Mouse (Mus musculus) G1E (cell line): Measurements from ENCODE around the gene Zscan10. TPM values are rescaled to one million over a fixed set of nuclear protein-coding genes. Genes with fewer than 3 reads are reported as not detected.
"Not testable (repeated sequence)": the region's sequence is repeated elsewhere in the genome, so short reads cannot be mapped to it uniquely, and the experiment has no call there.

Experiments
- ATAC-seq: 2 replicates; pipeline ENCODE4 v1.8.0; 2016; ENCODE audit warnings: mild to moderate bottlenecking; ENCODE audit not compliant: insufficient number of reproducible peaks, poor library complexity, low FRiP score, severe bottlenecking; ENCODE audit errors: extremely low read depth
- DNase-seq: peaks from one replicate; pipeline ENCODE4 v3.0.0; 2012; ENCODE audit warnings: low spot score
- H3K27me3 ChIP-seq: 2 replicates; pipeline ENCODE4 v1.6.1; 2012; ENCODE audit warnings: mild to moderate bottlenecking, low read length, inconsistent platforms; ENCODE audit not compliant: insufficient read depth
- H3K36me3 ChIP-seq: replicated peaks from 2 replicates; pipeline ENCODE3; 2012; ENCODE audit warnings: mild to moderate bottlenecking, inconsistent platforms
- H3K4me1 ChIP-seq: 2 replicates; pipeline ENCODE4 v1.6.1; 2012; ENCODE audit warnings: low read depth, low read length, inconsistent platforms, mixed read lengths; ENCODE audit not compliant: insufficient read depth
- H3K4me3 ChIP-seq: 2 replicates; pipeline ENCODE4 v1.5.1; 2012; ENCODE audit warnings: low read depth, mild to moderate bottlenecking, inconsistent platforms, low read length, moderate library complexity, mixed read lengths
- H3K9me3 ChIP-seq: replicated peaks from 2 replicates; pipeline ENCODE4 v1.6.1; 2012; ENCODE audit warnings: inconsistent platforms
- CTCF ChIP-seq: IDR thresholded peaks from 2 replicates; pipeline ENCODE4 v1.5.1; 2012; ENCODE audit warnings: low read depth, low read length, inconsistent platforms, mixed read lengths
- GATA1 ChIP-seq: IDR thresholded peaks from 2 replicates; pipeline ENCODE4 v1.6.1; 2012; ENCODE audit warnings: borderline replicate concordance, low read length, inconsistent platforms, mixed read lengths
- GATA2 ChIP-seq: IDR thresholded peaks from 2 replicates; pipeline ENCODE4 v1.6.1; 2012; ENCODE audit warnings: low read depth, low read length, inconsistent platforms, borderline replicate concordance
- POLR2AphosphoS5 ChIP-seq: IDR thresholded peaks from 2 replicates; pipeline ENCODE4 v1.6.1; 2012; ENCODE audit warnings: low read depth, low read length, inconsistent platforms; ENCODE audit not compliant: insufficient replicate concordance
- TAL1 ChIP-seq: conservative IDR thresholded peaks from 2 replicates; pipeline ENCODE4 v1.6.1; 2012; ENCODE audit warnings: low read depth, low read length, inconsistent platforms, mixed read lengths
- polyA plus RNA-seq: library from polyadenylated mRNA; stranded (reverse); fragments of >175 nt; gene quantifications from 2 replicates; pipeline ENCODE4 v1.2.3, GENCODE M21; 2012
- total RNA-seq, 2 experiments: library from RNA; stranded (forward) in 1 of 2; stranded (reverse) in 1 of 2; fragments of 200-1000 nt in 1 of 2; fragments of >200 nt in 1 of 2; fragmentation: Nextera tagmentation in 1 of 2; gene quantifications; 2 replicates each; pipeline ENCODE4 v1.2.3; 2014 to 2017

Gene Zscan10
- total and polyA plus RNA-seq, 3 experiments: 0.10 to 0.45 (median 0.44) TPM

DNA sequence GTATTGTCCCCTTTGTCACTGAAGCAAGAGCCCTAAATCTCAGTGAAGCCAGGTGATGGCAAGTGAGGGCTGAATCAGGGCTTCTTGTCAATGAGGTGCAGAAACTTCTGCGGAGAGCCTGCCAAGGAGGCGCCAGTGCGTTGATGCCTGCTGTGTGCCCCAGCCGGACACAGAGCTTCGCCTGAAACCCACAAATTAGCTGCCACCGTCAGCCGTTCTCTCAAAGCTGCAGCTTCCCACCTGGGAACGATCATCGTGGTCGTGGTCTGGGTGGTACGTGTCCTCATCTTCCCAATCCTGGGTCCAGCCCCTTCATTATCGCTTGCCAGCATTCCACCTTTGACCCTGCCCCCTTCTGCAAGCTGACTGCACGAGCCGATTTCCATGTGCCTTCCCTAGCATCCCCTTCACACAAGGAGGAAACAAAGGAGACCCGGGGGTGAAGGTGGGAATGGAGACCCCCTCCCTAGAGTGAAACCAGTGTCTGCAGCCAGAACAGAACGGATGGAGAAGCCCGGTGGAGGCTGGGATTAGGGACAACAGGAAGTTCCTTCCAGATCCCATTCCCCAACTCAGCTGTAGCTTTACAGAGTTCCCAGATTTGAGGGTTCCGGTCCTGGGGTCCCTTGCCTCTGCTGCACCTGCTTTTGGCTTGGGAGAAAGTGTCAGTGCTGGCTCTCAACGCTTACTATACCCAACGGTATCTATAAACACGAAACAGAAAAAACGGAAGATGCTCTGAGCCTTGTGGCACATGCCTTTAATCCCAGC lies 14.8 kb upstream of the Zscan10 start:
- Histone ChIP-seq H3K27me3 (peaks cover 23% of the 10 kb centered on the region), H3K4me3 (no peak overlapping the region), H3K36me3 (no peaks in the 10 kb centered on the region), H3K9me3 (no peaks in the 10 kb centered on the region), H3K4me1 (no peaks in the 10 kb centered on the region)
- no peak for TF ChIP-seq GATA2
- TF ChIP-seq CTCF: no peak
- TF ChIP-seq POLR2AphosphoS5: no peak
- TF ChIP-seq TAL1: no peak
- no peak for TF ChIP-seq GATA1
- DNase-seq (no peak), ATAC-seq (no peak)

DNA sequence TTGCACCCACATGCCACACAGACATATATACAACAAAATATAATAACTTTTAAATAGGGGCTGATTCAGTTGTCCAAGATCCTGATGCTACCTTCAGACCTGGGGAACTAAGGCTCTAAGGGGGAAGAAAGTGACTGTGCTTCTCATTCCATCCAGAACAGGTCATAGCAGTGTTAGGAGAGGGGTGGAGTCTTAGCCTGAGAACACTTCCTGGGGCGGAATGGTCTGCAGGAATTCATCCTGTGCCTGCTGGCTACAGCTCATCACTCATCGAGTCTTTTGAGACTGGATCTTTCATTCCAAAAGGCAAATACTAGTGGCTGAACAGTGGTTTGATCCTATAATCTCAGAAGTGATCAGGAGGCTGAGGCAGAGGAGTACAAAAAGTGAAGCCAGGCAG lies 13.4 kb upstream of the Zscan10 start:
- Histone ChIP-seq H3K36me3 (no peaks in the 10 kb centered on the region), H3K9me3 (no peaks in the 10 kb centered on the region), H3K27me3 (peaks cover 20% of the 10 kb centered on the region), H3K4me3 (no peak overlapping the region), H3K4me1 (peaks cover 1% of the 10 kb centered on the region; the same call in 1 of the 2 replicates)
- ATAC-seq: no peak
- no peak for DNase-seq
- TF ChIP-seq TAL1: no peak
- TF ChIP-seq GATA1: no peak
- TF ChIP-seq GATA2: no peak
- no peak for TF ChIP-seq CTCF
- TF ChIP-seq POLR2AphosphoS5: no peak

DNA sequence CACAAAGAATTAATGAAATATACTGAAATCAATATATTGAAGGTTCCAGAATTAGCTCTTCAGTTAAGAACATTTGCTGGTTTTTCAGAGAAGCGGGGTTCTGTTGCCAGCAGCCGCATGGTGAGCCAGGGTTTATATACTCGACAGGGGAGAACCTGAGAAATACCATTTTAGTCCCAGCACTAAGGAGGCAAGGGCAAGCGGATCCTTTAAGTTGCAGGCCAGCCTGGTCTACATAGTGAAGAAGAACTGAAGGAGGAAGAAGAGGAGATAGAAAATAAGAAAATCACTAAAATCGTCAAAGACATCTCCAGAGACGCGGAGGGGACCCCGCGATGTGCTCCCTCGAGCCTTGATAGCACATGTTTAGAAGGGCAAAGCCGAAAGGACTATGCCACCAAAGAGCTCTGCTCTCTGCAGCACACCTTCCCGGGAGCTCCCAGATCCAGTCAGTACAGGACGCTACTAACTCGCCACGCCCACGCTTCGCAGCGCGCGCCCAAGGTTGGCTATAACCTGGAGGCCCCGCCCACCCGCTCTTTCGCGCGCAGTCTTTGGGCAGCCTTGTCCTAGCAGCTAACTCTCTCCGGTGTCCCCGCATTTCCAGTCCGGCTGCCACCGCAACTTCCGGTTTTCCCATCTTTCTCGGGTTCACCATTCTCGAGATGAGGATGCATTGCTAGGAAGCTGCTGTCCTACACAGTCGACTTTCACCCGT lies 8.3 kb upstream of the Zscan10 start:
- Histone ChIP-seq H3K36me3 (no peaks in the 10 kb centered on the region), H3K4me1 (peaks cover 9% of the 10 kb centered on the region), H3K27me3 (no peaks in the 10 kb centered on the region; the same call in 1 of the 2 replicates), H3K9me3 (no peaks in the 10 kb centered on the region), H3K4me3 (peak overlapping the region; percentile 64)
- peak; percentile 94 for ATAC-seq
- TF ChIP-seq POLR2AphosphoS5: no peak
- TF ChIP-seq CTCF: no peak
- no peak for TF ChIP-seq GATA1
- TF ChIP-seq GATA2: no peak
- TF ChIP-seq TAL1: no peak
- DNase-seq: peak; percentile 63

DNA sequence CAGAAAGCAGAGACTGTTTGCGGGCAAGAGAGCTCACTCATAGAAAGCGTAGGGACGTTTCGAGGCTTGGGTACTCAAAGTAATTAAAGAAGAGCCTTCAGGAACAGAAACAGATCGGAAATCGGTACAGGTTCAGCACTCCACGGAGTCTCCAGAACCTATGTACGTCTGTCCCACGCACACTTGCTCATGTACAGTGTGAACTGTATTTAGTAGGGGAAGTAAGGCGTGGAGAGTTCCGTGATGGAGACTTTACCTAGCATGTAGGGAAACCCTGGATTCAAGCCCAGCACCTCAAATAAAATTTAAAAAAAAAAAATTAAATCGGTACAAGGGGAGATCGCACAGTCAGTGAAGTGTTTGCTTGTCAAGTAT lies 7.7 kb upstream of the Zscan10 start:
- TF ChIP-seq POLR2AphosphoS5: no peak
- no peak for TF ChIP-seq GATA1
- TF ChIP-seq GATA2: no peak
- no peak for TF ChIP-seq CTCF
- TF ChIP-seq TAL1: no peak

DNA sequence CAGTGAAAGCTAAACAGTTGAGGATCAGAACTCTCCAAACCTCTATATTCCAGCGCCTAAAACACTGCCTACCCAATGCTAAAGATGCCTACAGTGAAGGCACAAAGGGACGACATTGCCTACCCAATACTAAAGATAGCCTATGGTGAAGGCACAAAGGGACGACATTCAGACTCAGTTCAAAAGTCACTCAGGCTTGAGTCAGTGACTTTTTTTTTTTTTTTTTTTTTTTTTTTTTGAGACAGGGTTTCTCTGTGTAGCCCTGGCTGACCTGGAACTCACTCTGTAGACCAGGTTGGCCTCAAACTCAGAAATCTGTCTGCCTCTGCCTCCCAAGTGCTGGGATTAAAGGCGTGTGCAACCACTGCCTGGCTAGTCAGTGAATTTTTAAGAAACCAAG lies 5.5 kb upstream of the Zscan10 start:
- H3K4me1 ChIP-seq: peaks cover 31% of the 10 kb centered on the region
- not testable (repeated sequence) for H3K4me3 ChIP-seq, DNase-seq, H3K27me3 ChIP-seq, H3K9me3 ChIP-seq, ATAC-seq, H3K36me3 ChIP-seq

More for the DNA sequence above, 7.7 kb upstream of the Zscan10 start:
- DNase-seq: no peak
- Histone ChIP-seq H3K27me3 (no peaks in the 10 kb centered on the region), H3K4me3 (peak overlapping the region; percentile 64), H3K36me3 (no peaks in the 10 kb centered on the region), H3K9me3 (no peaks in the 10 kb centered on the region), H3K4me1 (peaks cover 12% of the 10 kb centered on the region)
- no peak for ATAC-seq

DNA sequence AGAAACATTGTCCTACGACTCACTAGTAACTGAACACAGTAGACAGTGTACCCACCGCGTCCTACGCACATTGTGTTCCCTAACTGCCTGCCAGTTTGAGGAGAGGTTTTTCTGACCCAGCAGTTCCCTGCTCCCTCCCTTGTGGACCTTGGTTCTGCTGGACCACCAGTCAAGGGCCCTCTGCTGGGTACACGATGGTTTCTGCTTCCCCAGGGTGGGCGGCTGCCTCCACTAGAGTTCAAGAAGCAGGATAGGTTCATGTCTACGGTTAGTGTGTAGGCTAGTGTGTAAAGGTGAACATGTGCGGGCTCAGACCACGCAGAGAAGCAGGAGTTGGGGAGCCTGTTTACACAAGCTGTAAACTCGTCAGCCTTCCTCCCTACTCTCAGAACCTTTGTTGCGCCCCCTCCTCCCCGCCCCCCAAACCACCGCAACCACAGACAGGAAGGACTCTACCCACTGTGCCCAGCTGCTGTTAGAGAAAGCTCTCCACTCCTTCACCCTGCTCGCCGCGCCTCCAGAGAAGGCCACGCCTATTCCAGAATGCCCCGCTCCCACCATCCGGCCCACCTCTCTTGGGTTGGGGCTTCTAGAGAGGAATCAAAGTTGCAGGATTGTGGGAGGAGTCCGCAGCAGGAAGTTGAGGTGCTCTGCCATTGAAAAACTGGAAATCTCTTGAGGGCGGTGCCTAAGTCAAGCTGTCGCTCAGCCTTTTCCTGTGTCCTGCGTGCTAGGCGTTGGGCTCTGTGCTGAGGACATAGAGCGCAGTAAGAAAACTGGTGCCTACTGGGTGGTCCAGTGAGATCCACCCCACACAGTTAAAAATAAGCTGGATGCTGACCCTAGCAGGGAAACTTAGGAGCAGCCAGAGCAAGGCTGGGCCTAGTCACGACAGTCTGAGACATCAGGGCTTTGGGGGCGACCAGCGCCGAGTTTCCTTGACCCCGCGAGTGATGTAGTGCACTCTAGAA lies 1.8 kb upstream of the Zscan10 start, which contains the start of gene Zfp13:
TSS of gene Zfp13 (minus strand) at position 906 of the 971 bp plus-strand sequence.
- Histone ChIP-seq H3K36me3 (no peaks in the 10 kb centered on the region), H3K9me3 (no peaks in the 10 kb centered on the region), H3K27me3 (no peaks in the 10 kb centered on the region), H3K4me3 (peak within 1 kb of the TSS; percentile 74), H3K4me1 (peaks cover 45% of the 10 kb centered on the region)
- peak; percentile 88 for DNase-seq
- TF ChIP-seq CTCF (no peak), GATA1 (no peak), GATA2 (no peak), TAL1 (no peak), POLR2AphosphoS5 (no peak)
- peak; percentile 90 for ATAC-seq
